Mouse (Mus musculus) kidney, embryonic 14.5 days (tissue): ENCODE results near the gene Cebpa. TPM values are rescaled to one million over a fixed set of nuclear protein-coding genes. Genes with fewer than 3 reads are reported as not detected.

ENCODE experiments used
- ATAC-seq: fragments of 200-750 bp; cut with Nextera tagmentation; 2 replicates; pipeline ENCODE4 v1.8.0; 2017; ENCODE audit warnings: moderate number of reproducible peaks, mild to moderate bottlenecking, moderate TSS enrichment, moderate library complexity; ENCODE audit not compliant: low FRiP score, low TSS enrichment
- H3K27ac ChIP-seq: fragments of 300-500 bp; sonication (generic); 2 replicates; pipeline ENCODE4 v1.5.1; 2014; ENCODE audit warnings: low read depth, mild to moderate bottlenecking, low read length, moderate library complexity, mixed read lengths
- H3K27me3 ChIP-seq: fragments of 300-500 bp; sonication (generic); 2 replicates; pipeline ENCODE4 v1.6.1; 2014; ENCODE audit warnings: mild to moderate bottlenecking, low read length; ENCODE audit not compliant: control insufficient read depth, insufficient read depth
- H3K36me3 ChIP-seq: fragments of 300-500 bp; sonication (generic); 2 replicates; pipeline ENCODE4 v1.6.1; 2014; ENCODE audit warnings: low read length, mixed read lengths; ENCODE audit not compliant: control insufficient read depth, insufficient read depth
- H3K4me1 ChIP-seq: fragments of 300-500 bp; sonication (generic); 2 replicates; pipeline ENCODE4 v1.6.1; 2014; ENCODE audit warnings: low read length, mixed read lengths; ENCODE audit not compliant: control insufficient read depth, insufficient read depth
- H3K4me2 ChIP-seq: fragments of 300-500 bp; sonication (generic); replicated peaks from 2 replicates; pipeline ENCODE4 v1.6.1; 2014; ENCODE audit warnings: low read depth, mild to moderate bottlenecking, low read length
- H3K4me3 ChIP-seq: fragments of 300-500 bp; sonication (generic); 2 replicates; pipeline ENCODE4 v1.5.1; 2014; ENCODE audit warnings: mild to moderate bottlenecking, low read length
- H3K9ac ChIP-seq: fragments of 300-500 bp; sonication (generic); 2 replicates; pipeline ENCODE4 v1.6.1; 2014; ENCODE audit warnings: low read depth, mild to moderate bottlenecking, low read length, moderate library complexity
- H3K9me3 ChIP-seq: fragments of 300-500 bp; sonication (generic); 2 replicates; pipeline ENCODE4 v1.6.1; 2016; ENCODE audit warnings: low read length; ENCODE audit not compliant: control insufficient read depth
- WGBS: fragments of 180-500 bp; shearing (Covaris S2); extraction: QIAGEN DNeasy Blood & Tissue Kit; methylation state at CpG from one replicate; pipeline ENCODE4 v1.1.7; 2014; 5-methylcytosine and 5-hydroxymethylcytosine counted together
- polyA plus RNA-seq: library from polyadenylated mRNA; unstranded; fragments of >200 nt; fragmentation: Nextera tagmentation; extraction: Ambion mirVana; gene quantifications from 2 replicates; pipeline ENCODE4 v1.2.1, GENCODE M21; 2014

The Cebpa gene
- polyA plus RNA-seq, 1 experiment from 2014 or later, result 0.92 TPM

DNA sequence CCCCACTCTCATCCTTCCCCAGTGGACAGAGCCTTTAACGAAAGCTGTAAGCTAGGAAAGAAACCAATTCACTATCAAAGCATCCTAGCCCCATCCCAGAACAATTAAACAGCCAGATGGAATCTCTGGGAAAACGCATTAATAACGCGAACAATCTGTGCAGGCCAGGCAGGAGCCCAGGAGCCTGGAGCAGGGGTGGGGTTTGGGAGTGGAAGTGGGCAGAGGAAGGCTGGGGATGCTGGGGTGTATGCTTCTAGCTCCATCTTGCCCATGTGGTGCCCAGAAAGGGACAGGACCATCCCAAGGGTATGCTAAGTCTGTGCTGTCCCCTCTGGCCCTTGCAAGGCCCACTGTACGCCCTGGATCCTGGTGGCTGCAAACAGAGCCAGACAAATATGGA, 5.1 kb downstream of the Cebpa start:
- H3K36me3 ChIP-seq, result no peaks in the 10 kb centered on the region
- no peak for ATAC-seq
- H3K4me3 ChIP-seq, result no peak overlapping the region
- peaks cover 8% of the 10 kb centered on the region; the same call in 1 of the 2 replicates for H3K4me1 ChIP-seq
- peaks cover 43% of the 10 kb centered on the region for H3K27me3 ChIP-seq
- 71% methylated on average over 5 of the region's 5 CpGs for WGBS
- no peak overlapping the region for H3K9ac ChIP-seq
- H3K4me2 ChIP-seq, result no peak overlapping the region
- H3K27ac ChIP-seq, result no peak overlapping the region
- no peaks in the 10 kb centered on the region for H3K9me3 ChIP-seq

DNA sequence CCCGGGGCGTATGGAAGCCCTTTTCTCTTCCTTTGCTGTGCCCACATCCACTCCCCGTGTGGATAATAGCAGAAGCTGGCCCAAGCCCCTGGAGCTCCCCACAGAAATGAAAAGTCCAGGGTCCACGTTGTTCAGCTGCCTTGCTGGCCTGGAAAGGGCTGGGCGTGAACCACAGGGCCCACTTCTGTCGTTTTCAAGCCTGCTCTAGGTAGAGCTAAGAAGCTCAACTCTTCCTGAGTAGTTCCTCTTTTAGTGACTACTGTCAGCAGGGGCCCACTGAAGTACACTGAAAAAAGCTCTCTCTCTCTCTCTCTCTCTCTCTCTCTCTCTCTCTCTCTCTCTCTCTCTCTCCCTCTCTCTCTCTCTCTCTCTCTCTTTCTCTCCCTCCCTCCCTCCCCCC, 5.7 kb downstream of the Cebpa start:
- Histone ChIP-seq H3K36me3 (no peaks in the 10 kb centered on the region), H3K27ac (no peak overlapping the region), H3K4me1 (peaks cover 6% of the 10 kb centered on the region; the same call in 1 of the 2 replicates), H3K27me3 (peaks cover 38% of the 10 kb centered on the region), H3K4me3 (no peak overlapping the region), H3K9ac (no peak overlapping the region), H3K9me3 (no peaks in the 10 kb centered on the region), H3K4me2 (no peak overlapping the region)
- ATAC-seq, result no peak
- WGBS, result 66% methylated on average over 6 of the region's 6 CpGs

- Histone ChIP-seq H3K4me2 (no peak overlapping the region), H3K4me1 (no peaks in the 10 kb centered on the region), H3K4me3 (no peak overlapping the region), H3K27me3 (peaks cover 26% of the 10 kb centered on the region), H3K9ac (no peak overlapping the region), H3K27ac (no peak overlapping the region), H3K9me3 (no peaks in the 10 kb centered on the region), H3K36me3 (no peaks in the 10 kb centered on the region)
- ATAC-seq, result no peak
- 80% methylated on average over 5 of the region's 5 CpGs for WGBS
These were observed 6.9 kb downstream of the Cebpa start for GRCm38 (mm10) chr7:35125971-35126370.

- ATAC-seq, result no peak
- 38% methylated on average over 10 of the region's 10 CpGs for WGBS
- Histone ChIP-seq H3K4me2 (no peak overlapping the region), H3K9me3 (no peaks in the 10 kb centered on the region), H3K27ac (no peak overlapping the region), H3K27me3 (peaks cover 18% of the 10 kb centered on the region), H3K4me1 (no peaks in the 10 kb centered on the region), H3K4me3 (no peak overlapping the region), H3K9ac (no peak overlapping the region), H3K36me3 (no peaks in the 10 kb centered on the region)
These were observed 7.9 kb downstream of the Cebpa start for GRCm38 (mm10) chr7:35127001-35127400.

- H3K27me3 ChIP-seq, result peaks cover 11% of the 10 kb centered on the region
- no peaks in the 10 kb centered on the region for H3K36me3 ChIP-seq
- no peak overlapping the region for H3K4me2 ChIP-seq
- no peak for ATAC-seq
- H3K9me3 ChIP-seq, result no peaks in the 10 kb centered on the region
- H3K27ac ChIP-seq, result no peak overlapping the region
- H3K9ac ChIP-seq, result no peak overlapping the region
- H3K4me3 ChIP-seq, result no peak overlapping the region
- H3K4me1 ChIP-seq, result no peaks in the 10 kb centered on the region
- WGBS, result 30% methylated on average over 6 of the region's 6 CpGs
These were observed 8.6 kb downstream of the Cebpa start for GRCm38 (mm10) chr7:35127721-35128120.

DNA sequence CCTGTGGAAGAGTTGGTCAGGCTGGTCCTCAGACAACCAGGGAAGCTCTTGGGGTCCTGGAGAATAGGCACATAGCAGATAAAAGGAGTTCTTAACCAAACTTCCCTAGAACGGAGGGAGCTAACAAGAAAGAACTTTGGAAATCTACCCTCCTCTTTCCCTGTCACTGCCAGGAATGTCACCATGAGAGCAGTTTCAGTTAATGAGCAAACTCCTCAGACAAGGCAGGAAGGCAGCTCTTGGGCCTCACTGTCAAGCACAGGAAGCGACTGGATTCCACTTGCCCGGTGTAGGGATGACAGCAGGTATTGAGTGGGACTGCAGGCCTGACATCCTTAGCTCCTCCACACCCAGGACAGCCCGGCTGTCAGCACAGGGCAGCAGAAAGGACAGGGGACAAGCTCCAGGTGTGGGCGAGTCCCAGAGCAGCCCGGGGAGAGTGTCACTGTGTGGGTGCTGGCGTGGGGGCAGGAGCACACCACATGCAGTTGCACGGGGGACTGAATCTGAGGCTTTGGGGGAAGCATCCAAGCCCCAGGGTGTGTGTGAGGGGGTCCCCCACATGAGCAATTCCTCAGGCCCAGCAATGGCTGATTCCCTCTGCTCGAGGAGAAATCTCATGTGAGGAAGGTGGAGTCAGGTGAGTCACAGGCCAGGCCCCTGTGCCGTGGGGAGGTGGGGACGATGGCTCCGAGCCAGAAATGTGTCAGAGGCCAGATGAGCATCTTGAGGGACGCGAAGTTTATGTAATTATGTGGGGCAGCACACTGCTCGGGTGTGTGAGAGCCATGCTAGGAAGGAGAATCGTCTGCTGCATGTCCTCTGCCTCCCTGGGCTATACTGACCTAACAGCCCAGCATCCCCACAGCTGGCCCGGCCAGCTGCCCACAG, 9.8 kb downstream of the Cebpa start:
- H3K4me3 ChIP-seq, result no peak overlapping the region
- no peak overlapping the region for H3K9ac ChIP-seq
- H3K27me3 ChIP-seq, result no peaks in the 10 kb centered on the region
- H3K27ac ChIP-seq, result no peak overlapping the region
- H3K4me2 ChIP-seq, result no peak overlapping the region
- WGBS, result 58% methylated on average over 17 of the region's 17 CpGs
- no peak for ATAC-seq
- H3K4me1 ChIP-seq, result no peaks in the 10 kb centered on the region
- no peaks in the 10 kb centered on the region for H3K36me3 ChIP-seq
- H3K9me3 ChIP-seq, result no peaks in the 10 kb centered on the region

- WGBS, result 82% methylated on average over 13 of the region's 13 CpGs
- no peak overlapping the region for H3K9ac ChIP-seq
- no peak for ATAC-seq
- H3K9me3 ChIP-seq, result no peaks in the 10 kb centered on the region
- H3K4me2 ChIP-seq, result no peak overlapping the region
- H3K4me3 ChIP-seq, result no peak overlapping the region
- H3K27ac ChIP-seq, result no peak overlapping the region
- H3K36me3 ChIP-seq, result no peaks in the 10 kb centered on the region
- H3K27me3 ChIP-seq, result no peaks in the 10 kb centered on the region
- H3K4me1 ChIP-seq, result no peaks in the 10 kb centered on the region
These were observed 11.1 kb downstream of the Cebpa start for GRCm38 (mm10) chr7:35130059-35130738.

GRCm38 (mm10) chr7:35130888-35131287, 11.8 kb downstream of the Cebpa start:
- Histone ChIP-seq H3K36me3 (no peaks in the 10 kb centered on the region), H3K9me3 (no peaks in the 10 kb centered on the region), H3K27me3 (no peaks in the 10 kb centered on the region), H3K4me3 (no peak overlapping the region), H3K4me1 (no peaks in the 10 kb centered on the region), H3K4me2 (no peak overlapping the region), H3K27ac (no peak overlapping the region), H3K9ac (no peak overlapping the region)
- no peak for ATAC-seq
- 81% methylated on average over 5 of the region's 5 CpGs for WGBS

- no peak for ATAC-seq
- Histone ChIP-seq H3K4me2 (no peak overlapping the region), H3K4me1 (no peaks in the 10 kb centered on the region), H3K4me3 (no peak overlapping the region), H3K36me3 (no peaks in the 10 kb centered on the region), H3K9ac (no peak overlapping the region), H3K27ac (no peak overlapping the region), H3K27me3 (no peaks in the 10 kb centered on the region), H3K9me3 (no peaks in the 10 kb centered on the region)
- 94% methylated on average over 9 of the region's 9 CpGs for WGBS
These were observed 12.5 kb downstream of the Cebpa start for GRCm38 (mm10) chr7:35131601-35132000.
